Mouse (Mus musculus) embryonic facial prominence, embryonic 14.5 days (tissue): ENCODE results near the gene S100a3. TPM values are rescaled to one million over a fixed set of nuclear protein-coding genes. Genes with fewer than 3 reads are reported as not detected.

Source experiments
- ATAC-seq: fragments of 200-750 bp; cut with Nextera tagmentation; 2 replicates; pipeline ENCODE4 v1.8.0; 2017; ENCODE audit warnings: low read depth, moderate number of reproducible peaks, moderate TSS enrichment
- DNase-seq: peaks from one replicate; pipeline ENCODE4 v3.0.0-alpha.2; 2015; ENCODE audit warnings: low spot score
- H3K27ac ChIP-seq: fragments of 300-500 bp; sonication (generic); replicated peaks from 2 replicates; pipeline ENCODE4 v1.5.1; 2014; ENCODE audit warnings: low read depth, mild to moderate bottlenecking, low read length, moderate library complexity
- H3K27me3 ChIP-seq: fragments of 300-500 bp; sonication (generic); replicated peaks from 2 replicates; pipeline ENCODE4 v1.6.1; 2014; ENCODE audit warnings: low read length; ENCODE audit not compliant: control insufficient read depth, insufficient read depth
- H3K36me3 ChIP-seq: fragments of 300-500 bp; sonication (generic); 2 replicates; pipeline ENCODE4 v1.6.1; 2014; ENCODE audit warnings: low read length, mixed read lengths; ENCODE audit not compliant: control insufficient read depth, insufficient read depth
- H3K4me1 ChIP-seq: fragments of 300-500 bp; sonication (generic); 2 replicates; pipeline ENCODE4 v1.6.1; 2014; ENCODE audit warnings: antibody characterized with exemption, low read length; ENCODE audit not compliant: control insufficient read depth, insufficient read depth
- H3K4me2 ChIP-seq: fragments of 300-500 bp; sonication (generic); 2 replicates; pipeline ENCODE4 v1.6.1; 2014; ENCODE audit warnings: low read depth, mild to moderate bottlenecking, low read length, moderate library complexity, mixed read lengths
- H3K4me3 ChIP-seq: fragments of 300-500 bp; sonication (generic); 2 replicates; pipeline ENCODE4 v1.5.1; 2014; ENCODE audit warnings: low read depth, mild to moderate bottlenecking, low read length
- H3K9ac ChIP-seq: fragments of 300-500 bp; sonication (generic); 2 replicates; pipeline ENCODE4 v1.6.1; 2014; ENCODE audit warnings: low read depth, mild to moderate bottlenecking, low read length, moderate library complexity, mixed read lengths
- H3K9me3 ChIP-seq: fragments of 300-500 bp; sonication (generic); 2 replicates; pipeline ENCODE4 v1.6.1; 2016; ENCODE audit warnings: low read length; ENCODE audit not compliant: control insufficient read depth
- WGBS: fragments of 180-500 bp; shearing (Covaris S2); extraction: QIAGEN DNeasy Blood & Tissue Kit; methylation state at CpG from one replicate; pipeline ENCODE4 v1.1.7; 2014; 5-methylcytosine and 5-hydroxymethylcytosine counted together
- polyA plus RNA-seq: library from polyadenylated mRNA; unstranded; fragments of >200 nt; fragmentation: Nextera tagmentation; extraction: Ambion mirVana; gene quantifications from 2 replicates; pipeline ENCODE4 v1.2.1, GENCODE M21; 2014

S100a3 gene
- polyA plus RNA-seq, 1 experiment from 2014 or later = 7.9 TPM

DNA sequence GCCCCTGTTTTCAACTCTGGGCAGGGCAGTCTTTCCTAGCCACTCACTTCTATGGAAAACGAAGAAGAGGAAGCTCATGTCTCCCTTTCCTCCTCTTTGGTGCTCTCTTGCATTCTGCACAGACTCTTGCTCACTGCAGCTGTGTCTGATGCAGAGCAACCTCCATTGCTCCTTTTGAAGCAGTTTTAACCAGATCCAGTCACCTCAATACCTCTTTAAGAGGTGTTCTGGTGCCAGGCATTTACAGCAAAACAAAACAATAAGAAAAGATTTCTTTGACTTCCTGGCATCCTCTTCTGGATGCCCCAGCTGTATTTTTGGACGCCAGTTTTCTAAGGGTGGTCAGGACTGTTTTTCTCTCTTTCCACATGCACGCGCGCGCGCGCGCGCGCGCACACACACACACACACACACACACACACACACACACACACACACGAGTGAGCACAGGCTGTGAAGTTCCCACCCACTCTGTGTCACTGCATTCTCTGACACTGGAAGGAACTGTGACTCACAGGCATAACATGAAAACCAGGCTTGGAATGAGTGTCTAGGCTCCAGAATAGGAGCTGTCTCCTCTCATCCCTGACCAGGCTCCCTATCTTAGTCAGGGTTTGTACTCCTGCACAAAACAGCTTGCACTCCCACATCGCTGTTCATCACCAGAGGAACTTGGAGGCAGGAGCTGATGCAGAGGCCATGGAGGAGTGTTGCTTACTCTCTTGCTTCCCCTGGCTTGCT, 27.2 kb downstream of the S100a3 start:
- no peaks in the 10 kb centered on the region for H3K9me3 ChIP-seq
- 86% methylated on average over 14 of the region's 14 CpGs for WGBS
- no peaks in the 10 kb centered on the region for H3K27me3 ChIP-seq
- H3K27ac ChIP-seq = peak overlapping the region; percentile 53; the same call in 1 of the 2 replicates
- no peaks in the 10 kb centered on the region for H3K36me3 ChIP-seq
- no peak for ATAC-seq
- no peak overlapping the region for H3K9ac ChIP-seq
- H3K4me2 ChIP-seq = no peak overlapping the region
- no peak overlapping the region for H3K4me3 ChIP-seq
- H3K4me1 ChIP-seq = no peaks in the 10 kb centered on the region
- peak; percentile 42 for DNase-seq

DNA sequence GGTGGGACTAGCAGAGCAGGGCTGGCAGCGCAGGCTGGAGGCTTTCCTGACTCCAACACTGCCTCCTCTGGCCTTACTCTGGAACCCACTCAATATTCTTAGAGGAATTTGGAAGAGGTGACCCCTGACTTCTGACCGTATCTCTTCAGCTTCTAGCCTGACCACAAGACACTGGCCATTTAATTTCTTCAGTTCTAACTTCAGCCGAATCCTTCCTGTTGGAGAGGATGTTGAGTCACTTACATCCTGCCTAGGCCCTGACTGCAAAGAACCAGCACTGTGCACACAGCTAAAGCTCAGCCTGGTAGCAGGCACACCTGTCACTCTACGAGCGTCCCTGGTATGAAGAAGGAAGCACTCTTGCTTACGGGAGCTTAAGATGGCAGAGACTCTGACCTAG, 29.0 kb downstream of the S100a3 start:
- 76% methylated on average over 6 of the region's 6 CpGs for WGBS
- H3K4me1 ChIP-seq = no peaks in the 10 kb centered on the region
- no peak overlapping the region for H3K9ac ChIP-seq
- ATAC-seq (no peak), DNase-seq (no peak)
- H3K4me2 ChIP-seq = no peak overlapping the region
- no peaks in the 10 kb centered on the region for H3K27me3 ChIP-seq
- H3K27ac ChIP-seq = no peak overlapping the region
- no peaks in the 10 kb centered on the region for H3K36me3 ChIP-seq
- H3K4me3 ChIP-seq = no peak overlapping the region
- H3K9me3 ChIP-seq = no peaks in the 10 kb centered on the region

DNA sequence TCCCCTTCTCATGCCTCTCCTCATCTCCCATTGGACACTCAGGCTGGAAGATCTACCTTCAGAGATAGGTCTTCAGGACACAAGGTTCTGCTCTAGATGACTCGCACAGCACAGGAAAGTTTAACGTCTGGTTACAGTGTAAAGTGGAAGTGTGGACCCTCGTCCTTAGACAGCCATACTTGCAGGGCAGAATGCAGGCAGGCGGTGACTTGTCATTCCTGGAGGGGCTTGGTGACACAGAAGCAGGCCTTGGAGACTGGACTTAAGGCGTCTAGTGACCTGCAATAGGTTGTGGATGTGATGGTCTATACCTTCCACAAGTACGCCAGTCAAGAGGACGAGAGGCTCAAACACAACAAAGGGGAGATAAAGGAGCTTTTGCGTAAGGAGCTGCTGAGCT, 29.6 kb downstream of the S100a3 start, which contains the start of gene S100a2:
Gene S100a2 (plus strand): TSS at position 301 of the 400 bp plus-strand sequence.
- Histone ChIP-seq H3K9me3 (no peaks in the 10 kb centered on the region), H3K9ac (no peak within 1 kb of the TSS), H3K4me1 (no peaks in the 10 kb centered on the region), H3K4me3 (no peak within 1 kb of the TSS), H3K27ac (no peak within 1 kb of the TSS), H3K36me3 (no peaks in the 10 kb centered on the region), H3K4me2 (no peak within 1 kb of the TSS), H3K27me3 (no peaks in the 10 kb centered on the region)
- WGBS = 82% methylated on average over 8 of the region's 8 CpGs
- ATAC-seq (no peak), DNase-seq (no peak)

DNA sequence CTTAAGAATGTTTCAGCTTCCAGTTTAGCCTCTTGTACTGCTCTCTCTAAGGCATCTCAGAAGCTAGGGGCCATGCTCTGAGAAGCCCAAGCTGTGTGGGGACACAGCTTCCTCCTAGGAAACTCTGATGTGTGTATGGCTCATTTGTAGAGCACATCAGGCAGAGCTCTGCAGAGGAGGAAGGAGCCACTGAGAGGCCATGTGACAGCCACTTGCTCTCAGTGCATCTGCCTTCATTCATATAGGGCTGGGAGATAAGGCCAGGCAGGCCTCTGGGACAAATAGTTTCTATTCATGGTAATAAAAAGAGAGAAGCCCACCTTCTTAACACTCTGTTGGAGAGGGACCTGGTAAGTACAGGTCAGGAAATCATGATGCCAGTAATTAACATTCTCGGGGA, 34.1 kb downstream of the S100a3 start:
- Histone ChIP-seq H3K4me3 (no peak overlapping the region), H3K4me2 (no peak overlapping the region), H3K9me3 (no peaks in the 10 kb centered on the region), H3K4me1 (no peaks in the 10 kb centered on the region), H3K27ac (no peak overlapping the region), H3K9ac (no peak overlapping the region), H3K36me3 (no peaks in the 10 kb centered on the region), H3K27me3 (no peaks in the 10 kb centered on the region)
- DNase-seq (no peak), ATAC-seq (no peak)
- WGBS = 38% methylated on average over 1 of the region's 1 CpGs

DNA sequence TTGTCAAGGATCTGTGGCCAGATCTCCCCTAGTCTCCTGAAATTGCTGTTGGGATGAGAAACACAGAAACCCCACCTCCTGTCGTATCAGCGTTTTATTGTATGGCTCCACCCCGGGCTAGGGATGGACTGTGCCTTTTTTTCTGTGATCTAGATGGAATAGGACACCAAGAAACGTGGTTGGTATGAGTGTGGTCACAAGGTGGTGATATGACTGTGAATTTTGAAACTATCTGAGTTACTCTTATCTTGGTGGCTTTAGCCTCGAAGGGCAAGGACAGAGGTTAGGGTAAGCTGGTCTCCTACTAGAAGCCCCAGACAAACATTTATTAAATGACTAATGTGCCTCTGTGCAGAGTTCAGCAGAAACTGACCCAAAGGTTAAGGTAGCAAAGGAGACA, 35.2 kb downstream of the S100a3 start:
- WGBS = 80% methylated on average over 5 of the region's 5 CpGs
- Histone ChIP-seq H3K9me3 (no peaks in the 10 kb centered on the region), H3K36me3 (no peaks in the 10 kb centered on the region), H3K27me3 (no peaks in the 10 kb centered on the region), H3K9ac (no peak overlapping the region), H3K4me2 (no peak overlapping the region), H3K4me3 (no peak overlapping the region), H3K27ac (no peak overlapping the region), H3K4me1 (no peaks in the 10 kb centered on the region)
- ATAC-seq (no peak), DNase-seq (no peak)

DNA sequence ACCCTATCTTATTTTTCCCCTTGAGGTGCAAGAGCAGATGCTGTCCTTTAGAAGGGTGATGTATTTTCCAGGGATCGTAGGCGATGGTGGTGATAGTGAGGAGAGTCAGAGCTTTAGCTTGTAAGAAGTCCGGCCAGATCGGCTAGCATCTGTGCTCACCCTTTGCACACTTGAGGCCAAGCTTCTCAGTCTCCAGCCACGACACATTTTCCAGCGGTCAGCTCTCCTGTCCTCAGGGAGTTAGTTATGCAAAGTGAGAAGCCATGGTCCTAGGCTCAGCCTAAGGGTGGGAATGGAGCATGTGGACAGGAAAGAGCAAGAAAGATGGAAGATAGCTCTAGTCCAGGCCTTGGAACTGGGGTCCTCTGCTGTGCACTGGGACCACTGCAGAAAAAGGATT, 36.4 kb downstream of the S100a3 start:
- H3K27me3 ChIP-seq = no peaks in the 10 kb centered on the region
- ATAC-seq (no peak), DNase-seq (no peak)
- WGBS = 85% methylated on average over 6 of the region's 6 CpGs
- H3K27ac ChIP-seq = no peak overlapping the region
- no peaks in the 10 kb centered on the region; the same call in 1 of the 2 replicates for H3K4me1 ChIP-seq
- no peak overlapping the region for H3K9ac ChIP-seq
- no peak overlapping the region for H3K4me3 ChIP-seq
- H3K9me3 ChIP-seq = no peaks in the 10 kb centered on the region
- no peak overlapping the region for H3K4me2 ChIP-seq
- H3K36me3 ChIP-seq = no peaks in the 10 kb centered on the region

DNA sequence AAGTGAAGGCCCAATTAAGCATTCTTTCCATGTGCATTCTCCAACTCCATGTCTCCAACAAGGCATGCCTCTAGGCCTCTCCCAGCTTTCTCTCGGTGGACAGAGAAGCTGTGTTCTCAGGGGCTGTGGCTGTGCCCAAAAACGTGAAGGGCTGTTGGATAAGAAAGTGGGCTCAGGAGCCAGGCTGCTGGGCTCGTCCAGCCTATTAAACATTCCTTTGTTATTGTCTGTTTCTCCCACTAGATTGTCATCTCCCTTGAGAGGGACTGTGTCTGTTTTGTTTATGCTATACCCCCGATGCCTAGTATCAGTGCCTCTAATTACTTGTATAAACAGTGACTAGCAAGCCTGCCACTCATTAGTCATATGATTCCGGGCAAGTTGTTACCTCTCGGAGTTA, 37.4 kb downstream of the S100a3 start:
- Histone ChIP-seq H3K4me3 (no peak overlapping the region), H3K9me3 (no peaks in the 10 kb centered on the region), H3K4me2 (no peak overlapping the region), H3K9ac (no peak overlapping the region), H3K4me1 (peaks cover under 1% of the 10 kb centered on the region), H3K27me3 (no peaks in the 10 kb centered on the region), H3K36me3 (no peaks in the 10 kb centered on the region), H3K27ac (no peak overlapping the region)
- no peak for DNase-seq
- ATAC-seq = no peak
- WGBS = 27% methylated on average over 6 of the region's 6 CpGs

DNA sequence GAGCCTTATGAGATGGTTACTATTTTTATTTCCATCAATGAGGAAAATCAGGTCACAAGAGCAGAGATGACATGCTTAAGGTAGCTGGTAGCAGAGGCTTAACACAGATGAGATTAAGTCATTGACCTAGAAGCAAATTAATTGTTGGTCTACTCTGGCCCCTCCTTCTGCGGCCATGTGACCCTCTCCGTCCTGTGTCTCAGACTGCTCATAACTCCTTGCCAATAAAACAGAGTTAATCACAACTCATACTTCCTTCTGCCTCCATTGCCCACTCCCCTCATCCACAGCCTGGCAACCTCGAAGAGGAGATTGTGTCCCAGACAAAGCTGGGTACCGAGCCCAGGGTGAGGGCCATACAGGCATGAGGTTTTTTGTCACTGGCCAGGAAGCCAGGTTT, 37.8 kb downstream of the S100a3 start:
- H3K36me3 ChIP-seq = no peaks in the 10 kb centered on the region
- no peak overlapping the region for H3K9ac ChIP-seq
- no peak overlapping the region for H3K27ac ChIP-seq
- H3K4me2 ChIP-seq = no peak overlapping the region
- peaks cover 5% of the 10 kb centered on the region for H3K4me1 ChIP-seq
- DNase-seq = no peak
- no peak overlapping the region for H3K4me3 ChIP-seq
- H3K9me3 ChIP-seq = no peaks in the 10 kb centered on the region
- H3K27me3 ChIP-seq = no peaks in the 10 kb centered on the region
- WGBS = 75% methylated on average over 4 of the region's 4 CpGs
- ATAC-seq = no peak

DNA sequence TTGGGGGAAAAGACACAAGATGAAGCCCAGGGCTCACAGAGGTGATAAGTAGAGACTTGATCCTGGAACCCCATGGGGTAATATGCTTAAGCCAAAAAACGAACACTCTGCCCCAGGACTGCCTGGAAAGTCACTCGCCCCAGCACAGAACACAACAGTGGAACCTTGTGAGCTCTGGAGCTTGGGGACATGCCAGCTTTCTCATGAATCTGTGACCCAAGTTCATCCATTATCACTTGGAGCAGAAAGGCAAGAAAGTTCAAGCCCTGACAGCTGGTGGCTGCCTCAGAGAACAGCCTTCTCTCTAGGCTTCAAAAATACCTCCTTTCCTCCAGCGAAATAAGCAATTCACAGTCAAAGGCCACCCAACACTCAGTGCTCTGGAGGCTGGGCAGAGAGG, 39.0 kb downstream of the S100a3 start:
- Histone ChIP-seq H3K27ac (no peak overlapping the region), H3K9ac (no peak overlapping the region), H3K4me1 (peaks cover 15% of the 10 kb centered on the region), H3K9me3 (no peaks in the 10 kb centered on the region), H3K4me2 (no peak overlapping the region), H3K27me3 (no peaks in the 10 kb centered on the region), H3K4me3 (no peak overlapping the region), H3K36me3 (no peaks in the 10 kb centered on the region)
- ATAC-seq (no peak), DNase-seq (no peak)
- WGBS = 75% methylated on average over 3 of the region's 3 CpGs
